Mouse (Mus musculus) forebrain, embryonic 11.5 days (tissue): ENCODE results near the gene Socs4. TPM values are rescaled to one million over a fixed set of nuclear protein-coding genes. Genes with fewer than 3 reads are reported as not detected.

Source experiments
- ATAC-seq: fragments of 200-750 bp; cut with Nextera tagmentation; replicated peaks from 2 replicates; pipeline ENCODE4 v1.8.0; 2017; ENCODE audit warnings: moderate TSS enrichment; ENCODE audit not compliant: low FRiP score
- DNase-seq: peaks from one replicate; pipeline ENCODE4 v3.0.0-alpha.2; 2017; ENCODE audit warnings: low spot score
- H3K27ac ChIP-seq: fragments of 300-500 bp; sonication (generic); 2 replicates; pipeline ENCODE4 v1.5.1; 2014; ENCODE audit warnings: low read depth, low read length
- H3K27me3 ChIP-seq: fragments of 300-500 bp; sonication (generic); 2 replicates; pipeline ENCODE4 v1.6.1; 2014; ENCODE audit warnings: mild to moderate bottlenecking, low read length, mixed read lengths; ENCODE audit not compliant: control insufficient read depth, insufficient read depth
- H3K36me3 ChIP-seq: fragments of 300-500 bp; sonication (generic); 2 replicates; pipeline ENCODE4 v1.6.1; 2014; ENCODE audit warnings: mild to moderate bottlenecking, low read length, moderate library complexity, mixed read lengths; ENCODE audit not compliant: control insufficient read depth, insufficient read depth
- H3K4me1 ChIP-seq: fragments of 300-500 bp; sonication (generic); replicated peaks from 2 replicates; pipeline ENCODE4 v1.6.1; 2014; ENCODE audit warnings: low read length, mixed read lengths; ENCODE audit not compliant: control insufficient read depth, insufficient read depth
- H3K4me2 ChIP-seq: fragments of 300-500 bp; sonication (generic); 2 replicates; pipeline ENCODE4 v1.6.1; 2014; ENCODE audit warnings: low read depth, mild to moderate bottlenecking, low read length, moderate library complexity, mixed read lengths; ENCODE audit not compliant: severe bottlenecking
- H3K4me3 ChIP-seq: fragments of 300-500 bp; sonication (generic); 2 replicates; pipeline ENCODE4 v1.5.1; 2014; ENCODE audit warnings: low read depth, low read length
- H3K9ac ChIP-seq: fragments of 300-500 bp; sonication (generic); 2 replicates; pipeline ENCODE4 v1.6.1; 2014; ENCODE audit warnings: low read length
- H3K9me3 ChIP-seq: fragments of 300-500 bp; sonication (generic); 2 replicates; pipeline ENCODE4 v1.6.1; 2016; ENCODE audit warnings: low read length, mixed read lengths; ENCODE audit not compliant: control insufficient read depth
- WGBS: fragments of 180-500 bp; shearing (Covaris S2); extraction: QIAGEN DNeasy Blood & Tissue Kit; methylation state at CpG from one replicate; pipeline ENCODE4 v1.1.7; 2014; 5-methylcytosine and 5-hydroxymethylcytosine counted together
- polyA plus RNA-seq: library from polyadenylated mRNA; unstranded; fragments of >200 nt; fragmentation: Nextera tagmentation; extraction: Ambion mirVana; gene quantifications from 2 replicates; pipeline ENCODE4 v1.2.1, GENCODE M21; 2014

The Socs4 gene
- polyA plus RNA-seq, 1 experiment from 2014 or later, result 5.5 TPM

- H3K4me2 ChIP-seq, result no peak overlapping the region
- H3K27me3 ChIP-seq, result no peaks in the 10 kb centered on the region
- peaks cover 3% of the 10 kb centered on the region; the same call in 1 of the 2 replicates for H3K4me1 ChIP-seq
- ATAC-seq, result no peak
- H3K9me3 ChIP-seq, result no peaks in the 10 kb centered on the region
- H3K27ac ChIP-seq, result no peak overlapping the region
- H3K4me3 ChIP-seq, result no peak overlapping the region
- no peak for DNase-seq
- no peaks in the 10 kb centered on the region for H3K36me3 ChIP-seq
- 70% methylated on average over 2 of the region's 2 CpGs for WGBS
- H3K9ac ChIP-seq, result no peak overlapping the region
These were observed 19.5 kb downstream of the Socs4 start for GRCm38 (mm10) chr14:47296232-47296631.

- H3K4me2 ChIP-seq, result peak within 1 kb of the TSS; percentile 73
- no peaks in the 10 kb centered on the region for H3K9me3 ChIP-seq
- peak; percentile 98 for DNase-seq
- peak; percentile 92 for ATAC-seq
- no peaks in the 10 kb centered on the region for H3K36me3 ChIP-seq
- H3K4me3 ChIP-seq, result peak within 1 kb of the TSS; percentile 95
- WGBS, result 2% methylated on average over 34 of the region's 34 CpGs
- H3K27me3 ChIP-seq, result no peaks in the 10 kb centered on the region
- H3K27ac ChIP-seq, result peak within 1 kb of the TSS; percentile 96
- peaks cover 3% of the 10 kb centered on the region; the same call in 1 of the 2 replicates for H3K4me1 ChIP-seq
- H3K9ac ChIP-seq, result peak within 1 kb of the TSS; percentile 98
These were observed 21.2 kb downstream of the Socs4 start, which contains the start of gene Mapk1ip1l for GRCm38 (mm10) chr14:47297785-47298407. TSS of gene Mapk1ip1l (plus strand) at chr14:47298266.

GRCm38 (mm10) chr14:47298408-47298792, 21.7 kb downstream of the Socs4 start:
- Histone ChIP-seq H3K27ac (peak overlapping the region; percentile 96), H3K4me2 (peak overlapping the region; percentile 73), H3K4me1 (peaks cover 3% of the 10 kb centered on the region; the same call in 1 of the 2 replicates), H3K9ac (peak overlapping the region; percentile 98), H3K36me3 (no peaks in the 10 kb centered on the region), H3K4me3 (peak overlapping the region; percentile 95), H3K9me3 (no peaks in the 10 kb centered on the region), H3K27me3 (no peaks in the 10 kb centered on the region)
- ATAC-seq, result peak; percentile 83
- 0% methylated on average over 27 of the region's 38 CpGs for WGBS
- DNase-seq, result peak; percentile 86

- H3K27me3 ChIP-seq, result no peaks in the 10 kb centered on the region
- WGBS, result under 1% methylated on average over 15 of the region's 15 CpGs
- peak overlapping the region; percentile 73 for H3K4me2 ChIP-seq
- peak; percentile 63; the same call in 1 of the 2 replicates for ATAC-seq
- H3K4me1 ChIP-seq, result peaks cover 3% of the 10 kb centered on the region; the same call in 1 of the 2 replicates
- H3K4me3 ChIP-seq, result peak overlapping the region; percentile 95
- no peaks in the 10 kb centered on the region for H3K36me3 ChIP-seq
- H3K9ac ChIP-seq, result peak overlapping the region; percentile 98
- H3K27ac ChIP-seq, result peak overlapping the region; percentile 96
- DNase-seq, result peak; percentile 70
- no peaks in the 10 kb centered on the region for H3K9me3 ChIP-seq
These were observed 22.1 kb downstream of the Socs4 start for GRCm38 (mm10) chr14:47298819-47299261.

GRCm38 (mm10) chr14:47302885-47303680, 26.4 kb downstream of the Socs4 start:
- Histone ChIP-seq H3K4me1 (peaks cover 3% of the 10 kb centered on the region; the same call in 1 of the 2 replicates), H3K9me3 (no peaks in the 10 kb centered on the region), H3K9ac (no peak overlapping the region), H3K4me2 (no peak overlapping the region), H3K27ac (no peak overlapping the region), H3K4me3 (no peak overlapping the region), H3K36me3 (no peaks in the 10 kb centered on the region; the same call in 1 of the 2 replicates), H3K27me3 (no peaks in the 10 kb centered on the region)
- DNase-seq (no peak), ATAC-seq (no peak)
- WGBS, result 87% methylated on average over 14 of the region's 14 CpGs

- no peak for ATAC-seq
- no peaks in the 10 kb centered on the region for H3K4me1 ChIP-seq
- WGBS, result 93% methylated on average over 6 of the region's 6 CpGs
- H3K9me3 ChIP-seq, result no peaks in the 10 kb centered on the region
- no peak overlapping the region for H3K4me2 ChIP-seq
- no peaks in the 10 kb centered on the region for H3K27me3 ChIP-seq
- no peak overlapping the region for H3K4me3 ChIP-seq
- no peak for DNase-seq
- H3K9ac ChIP-seq, result no peak overlapping the region
- H3K36me3 ChIP-seq, result no peaks in the 10 kb centered on the region; the same call in 1 of the 2 replicates
- H3K27ac ChIP-seq, result no peak overlapping the region
These were observed 28.2 kb downstream of the Socs4 start for GRCm38 (mm10) chr14:47304814-47305405.

- Histone ChIP-seq H3K9ac (no peak overlapping the region), H3K4me2 (no peak overlapping the region), H3K36me3 (peaks cover 8% of the 10 kb centered on the region), H3K4me3 (no peak overlapping the region), H3K4me1 (no peaks in the 10 kb centered on the region), H3K9me3 (no peaks in the 10 kb centered on the region), H3K27ac (no peak overlapping the region), H3K27me3 (no peaks in the 10 kb centered on the region)
- DNase-seq (no peak), ATAC-seq (no peak)
- WGBS, result 88% methylated on average over 4 of the region's 4 CpGs
These were observed 29.2 kb downstream of the Socs4 start for GRCm38 (mm10) chr14:47305933-47306332.

GRCm38 (mm10) chr14:47307669-47308068, 30.9 kb downstream of the Socs4 start:
- Histone ChIP-seq H3K9me3 (no peaks in the 10 kb centered on the region), H3K4me2 (no peak overlapping the region), H3K4me3 (no peak overlapping the region), H3K36me3 (peaks cover 12% of the 10 kb centered on the region), H3K27me3 (no peaks in the 10 kb centered on the region), H3K4me1 (no peaks in the 10 kb centered on the region), H3K27ac (no peak overlapping the region), H3K9ac (no peak overlapping the region)
- 89% methylated on average over 3 of the region's 3 CpGs for WGBS
- ATAC-seq (no peak), DNase-seq (no peak)
